Mouse (Mus musculus) ES-E14 (cell line): Measurements from ENCODE around the gene Tpmt. TPM values are rescaled to one million over a fixed set of nuclear protein-coding genes. Genes with fewer than 3 reads are reported as not detected.

Experiments used
- DNase-seq: peaks from one replicate; pipeline ENCODE4 v3.0.0-alpha.2; 2013; ENCODE audit warnings: low read depth, low spot score
- H3K27ac ChIP-seq: 2 replicates; pipeline ENCODE4 v1.5.1; 2012; ENCODE audit warnings: low read depth, mild to moderate bottlenecking, low read length, moderate library complexity, mixed read lengths; ENCODE audit not compliant: poor library complexity, insufficient read depth, severe bottlenecking
- H3K36me3 ChIP-seq: 2 replicates; pipeline ENCODE4 v1.6.1; 2012; ENCODE audit warnings: mild to moderate bottlenecking, low read length, moderate library complexity, mixed read lengths; ENCODE audit not compliant: control insufficient read depth, poor library complexity, insufficient read depth, severe bottlenecking
- H3K4me1 ChIP-seq, 2 experiments: fragments of 150-350 bp in 1 of 2; sonication (generic) in 1 of 2; 2 replicates each; pipeline ENCODE4 v1.6.1; 2012; ENCODE audit warnings: low read length in 2 of 2, mild to moderate bottlenecking in 1 of 2, mixed read lengths in 1 of 2; ENCODE audit not compliant: control insufficient read depth in 2 of 2, insufficient read depth in 2 of 2, poor library complexity in 1 of 2
- H3K4me3 ChIP-seq, 2 experiments: fragments of 150-350 bp in 1 of 2; sonication (generic) in 1 of 2; 2 replicates each; pipeline ENCODE4 v1.5.1; 2012; ENCODE audit warnings: low read length in 2 of 2, low read depth in 1 of 2, mild to moderate bottlenecking in 1 of 2, mixed read lengths in 1 of 2; ENCODE audit not compliant: insufficient read depth in 1 of 2, poor library complexity in 1 of 2, severe bottlenecking in 1 of 2
- H3K9ac ChIP-seq: 2 replicates; pipeline ENCODE4 v1.6.1; 2012; ENCODE audit warnings: low read depth, mild to moderate bottlenecking, low read length, mixed read lengths; ENCODE audit not compliant: poor library complexity, insufficient read depth, severe bottlenecking
- H3K9me3 ChIP-seq: fragments of 150-350 bp; sonication (generic); 2 replicates; pipeline ENCODE4 v1.6.1; 2012; ENCODE audit warnings: low read depth, mild to moderate bottlenecking, low read length; ENCODE audit not compliant: control insufficient read depth, insufficient read depth
- CHD2 ChIP-seq: IDR thresholded peaks from 2 replicates; pipeline ENCODE4 v1.6.1; 2014; ENCODE audit warnings: mild to moderate bottlenecking, low read depth, low read length, inconsistent platforms
- HCFC1 ChIP-seq: IDR thresholded peaks from 2 replicates; pipeline ENCODE4 v1.6.1; 2012; ENCODE audit warnings: low read length, inconsistent platforms, borderline replicate concordance; ENCODE audit not compliant: insufficient read depth
- MAFK ChIP-seq: IDR thresholded peaks from 2 replicates; pipeline ENCODE4 v1.6.1; 2014; ENCODE audit warnings: mild to moderate bottlenecking, low read depth, low read length, inconsistent platforms; ENCODE audit not compliant: insufficient read depth
- ZC3H11A ChIP-seq: IDR thresholded peaks from 2 replicates; pipeline ENCODE4 v1.6.1; 2012; ENCODE audit warnings: low read depth, mild to moderate bottlenecking, inconsistent platforms, low read length, borderline replicate concordance
- ZNF384 ChIP-seq: IDR thresholded peaks from 2 replicates; pipeline ENCODE4 v1.6.1; 2012; ENCODE audit warnings: low read depth, low read length, inconsistent platforms
- in situ Hi-C, 2 experiments: fragments of 600-800 bp; cut with MboI; formaldehyde crosslinking; loops; one replicate each; pipeline ENCODE4 v1.15.1; 2025; ENCODE audit warnings: low sequenced_read_pairs in 2 of 2, inconsistent platforms in 1 of 2; ENCODE audit not compliant: unreplicated experiment in 2 of 2
- total RNA-seq: library from RNA; depleted of rRNA; stranded (reverse); fragments of 300-350 nt; gene quantifications from 2 replicates; pipeline ENCODE4 v1.2.3, GENCODE M21; 2012

Tpmt gene
- total RNA-seq, 1 experiment, result 5.9 TPM

DNA sequence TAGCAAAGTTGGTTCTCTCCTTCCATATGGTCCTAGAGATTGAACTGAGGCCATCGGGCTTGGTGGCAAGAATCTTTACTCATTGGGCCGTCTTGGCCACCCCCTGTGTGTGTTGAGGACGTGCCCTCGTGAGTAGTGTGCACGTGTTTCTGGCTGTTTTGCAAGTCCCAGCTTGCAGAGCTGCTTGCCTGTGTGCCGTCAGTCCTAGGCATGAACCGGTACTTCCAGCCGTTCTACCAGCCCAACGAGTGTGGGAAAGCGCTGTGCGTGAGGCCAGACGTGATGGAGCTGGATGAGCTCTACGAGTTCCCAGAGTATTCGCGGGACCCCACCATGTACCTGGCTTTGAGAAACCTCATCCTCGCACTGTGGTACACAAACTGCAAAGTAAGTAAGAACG, 18.2 kb upstream of the Tpmt start:
- in situ Hi-C loops, result no loop called here
- no peak overlapping the region for H3K9ac ChIP-seq
- no peaks in the 10 kb centered on the region for H3K9me3 ChIP-seq
- TF ChIP-seq MAFK (no peak), ZNF384 (no peak), CHD2 (no peak), HCFC1 (no peak), ZC3H11A (no peak)
- peaks cover 11% of the 10 kb centered on the region; the same call in 1 of the 2 replicates for H3K36me3 ChIP-seq
- no peak overlapping the region for H3K4me3 ChIP-seq
- H3K4me1 ChIP-seq, result no peaks in the 10 kb centered on the region
- no peak for DNase-seq
- no peak overlapping the region for H3K27ac ChIP-seq

DNA sequence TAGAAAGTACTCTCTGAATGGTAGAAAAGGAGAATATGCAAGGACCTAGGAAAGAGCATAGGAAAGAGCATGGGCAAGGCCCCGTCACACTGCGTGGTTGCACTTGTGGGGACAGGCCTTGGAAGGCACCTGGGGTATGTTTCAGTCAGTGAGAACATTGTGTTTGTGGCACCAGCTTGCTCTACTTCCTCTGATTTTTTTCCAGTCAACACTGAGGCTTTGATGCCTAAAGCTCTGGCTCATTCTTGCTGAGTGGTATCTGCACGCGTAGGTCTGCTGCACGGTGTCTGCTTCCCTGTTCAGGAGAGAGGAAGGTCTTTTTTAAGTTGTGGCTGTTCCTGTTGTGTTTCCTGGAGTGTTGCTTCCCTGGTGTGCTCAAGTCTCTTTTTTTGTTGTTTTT, 12.2 kb upstream of the Tpmt start:
- Histone ChIP-seq H3K4me1 (peaks cover 0 to 2% of the 10 kb centered on the region in 2 experiments; a peak in 1 of 4 replicates), H3K9ac (no peak overlapping the region), H3K9me3 (no peaks in the 10 kb centered on the region), H3K4me3 (no peak overlapping the region), H3K36me3 (peaks cover 5% of the 10 kb centered on the region; the same call in 1 of the 2 replicates), H3K27ac (no peak overlapping the region)
- no peak for TF ChIP-seq HCFC1
- no peak for TF ChIP-seq ZC3H11A
- TF ChIP-seq CHD2, result no peak
- no peak for TF ChIP-seq MAFK
- no peak for TF ChIP-seq ZNF384
- in situ Hi-C loops, result no loop called here
- no peak for DNase-seq

GRCm38 (mm10) chr13:47056126-47056525, 11.6 kb upstream of the Tpmt start:
- Histone ChIP-seq H3K4me3 (peak overlapping the region in 1 of 2 experiments; percentile 40; a peak in 3 of 4 replicates), H3K36me3 (peaks cover 6% of the 10 kb centered on the region; the same call in 1 of the 2 replicates)
- in situ Hi-C loops, result no loop called here

GRCm38 (mm10) chr13:47053971-47054370, 9.4 kb upstream of the Tpmt start:
- TF ChIP-seq MAFK (no peak), ZNF384 (no peak), CHD2 (no peak), ZC3H11A (no peak), HCFC1 (no peak)
- Histone ChIP-seq H3K9me3 (no peaks in the 10 kb centered on the region), H3K4me3 (no peak overlapping the region), H3K9ac (no peak overlapping the region), H3K4me1 (peaks cover 0 to 2% of the 10 kb centered on the region in 2 experiments; a peak in 1 of 4 replicates), H3K27ac (no peak overlapping the region), H3K36me3 (peaks cover 6% of the 10 kb centered on the region; the same call in 1 of the 2 replicates)
- DNase-seq, result no peak
- in situ Hi-C loops, result no loop called here

More at GRCm38 (mm10) chr13:47056126-47056525, 11.6 kb upstream of the Tpmt start:
- DNase-seq, result no peak
- Histone ChIP-seq H3K9ac (0 out of 2 replicates have a peak overlapping the region, but pooled peaks have one; percentile 27), H3K4me1 (peaks cover 0 to 2% of the 10 kb centered on the region in 2 experiments; a peak in 1 of 4 replicates), H3K27ac (no peak overlapping the region; the same call in 1 of the 2 replicates), H3K9me3 (no peaks in the 10 kb centered on the region)
- TF ChIP-seq ZC3H11A (no peak), HCFC1 (no peak), ZNF384 (no peak), CHD2 (no peak), MAFK (no peak)

DNA sequence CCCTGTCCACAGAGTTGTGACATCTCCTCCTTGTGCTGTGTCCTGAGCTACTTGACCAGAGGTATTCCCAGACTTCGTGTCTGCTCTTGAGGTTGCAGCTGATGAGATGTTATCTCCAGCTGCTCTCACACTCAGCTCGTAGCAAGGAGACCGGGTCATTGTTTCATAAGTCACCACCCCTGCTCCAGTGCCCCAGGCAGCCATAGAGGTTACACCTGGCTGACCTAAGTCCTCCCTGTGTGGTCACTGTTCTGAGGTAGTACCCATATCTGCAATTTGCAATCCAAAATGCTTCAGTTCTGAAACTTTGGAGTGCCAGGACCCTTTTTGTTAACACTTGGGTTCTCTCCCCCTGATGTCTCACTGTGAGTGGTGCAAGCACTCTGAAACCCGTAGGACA, 5.5 kb upstream of the Tpmt start:
- TF ChIP-seq ZC3H11A, result no peak
- no peak for TF ChIP-seq ZNF384
- no peak for TF ChIP-seq MAFK
- no peak for TF ChIP-seq CHD2
- TF ChIP-seq HCFC1, result no peak

More for the DNA sequence above, 5.5 kb upstream of the Tpmt start:
- no peak for DNase-seq
- H3K4me1 ChIP-seq, result 0 out of 4 replicates have a peak, but pooled peaks cover 0 to 1% of the 10 kb centered on the region in 2 experiments
- H3K4me3 ChIP-seq, result no peak overlapping the region
- H3K9me3 ChIP-seq, result no peaks in the 10 kb centered on the region
- in situ Hi-C loops, result no loop called here
- 0 out of 2 replicates have a peak, but pooled peaks cover 4% of the 10 kb centered on the region for H3K36me3 ChIP-seq
- no peak overlapping the region for H3K27ac ChIP-seq
- H3K9ac ChIP-seq, result no peak overlapping the region
